Mouse (Mus musculus): ENCODE measurements around the gene Slc16a11.

- TF ChIP-seq CTCF (IDR thresholded peaks at IDR 0.05) = no peak
- no peak for TF ChIP-seq POLR2A (IDR thresholded peaks at IDR 0.05; ENCODE audit: insufficient read depth, low read depth, low read length)
These were observed 3.6 kb downstream of the Slc16a11 start for GRCm38 (mm10) chr11:70216103-70216502.

Measured in heart, adult 2 months (tissue).